Mouse (Mus musculus) forebrain, postnatal 0 days (tissue): ENCODE measurements at regions not wholly inside any gene's neighbourhood (a gene's known extent, or its start where the extent isn't known, plus 50 kb on each side); places are given as distances from the start of the nearest gene placed in this dataset.

ENCODE experiments used
- ATAC-seq: fragments of 200-750 bp; cut with Nextera tagmentation; 2 replicates; pipeline ENCODE4 v1.8.0; 2017; ENCODE audit warnings: mild to moderate bottlenecking, moderate library complexity
- DNase-seq: peaks from one replicate; pipeline ENCODE4 v3.0.0-alpha.2; 2015
- H3K27ac ChIP-seq: fragments of 300-500 bp; sonication (generic); 2 replicates; pipeline ENCODE4 v1.5.1; 2014; ENCODE audit warnings: low read depth, mild to moderate bottlenecking, antibody characterized with exemption, low read length, moderate library complexity, mixed read lengths
- H3K27me3 ChIP-seq: fragments of 300-500 bp; sonication (generic); 2 replicates; pipeline ENCODE4 v1.6.1; 2014; ENCODE audit warnings: mild to moderate bottlenecking, low read length, mixed read lengths; ENCODE audit not compliant: insufficient read depth
- H3K36me3 ChIP-seq: fragments of 300-500 bp; sonication (generic); 2 replicates; pipeline ENCODE4 v1.6.1; 2014; ENCODE audit warnings: mild to moderate bottlenecking, moderate library complexity; ENCODE audit not compliant: insufficient read depth
- H3K4me1 ChIP-seq: fragments of 300-500 bp; sonication (generic); 2 replicates; pipeline ENCODE4 v1.6.1; 2014; ENCODE audit warnings: antibody characterized with exemption; ENCODE audit not compliant: insufficient read depth
- H3K4me2 ChIP-seq: fragments of 300-500 bp; sonication (generic); 2 replicates; pipeline ENCODE4 v1.6.1; 2014; ENCODE audit warnings: low read depth, mild to moderate bottlenecking, moderate library complexity
- H3K4me3 ChIP-seq: fragments of 300-500 bp; sonication (generic); 2 replicates; pipeline ENCODE4 v1.5.1; 2014; ENCODE audit warnings: low read depth, low read length, mixed read lengths
- H3K9ac ChIP-seq: fragments of 300-500 bp; sonication (generic); 2 replicates; pipeline ENCODE4 v1.6.1; 2014; ENCODE audit warnings: mild to moderate bottlenecking
- H3K9me3 ChIP-seq: fragments of 300-500 bp; sonication (generic); 2 replicates; pipeline ENCODE4 v1.6.1; 2016; ENCODE audit warnings: low read length
- CTCF ChIP-seq: sonication (generic); IDR thresholded peaks from 2 replicates; pipeline ENCODE4 v1.5.1; 2016; ENCODE audit warnings: antibody characterized with exemption, control low read depth, low read depth
- WGBS: fragments of 180-500 bp; shearing (Covaris S2); extraction: QIAGEN DNeasy Blood & Tissue Kit; methylation state at CpG from one replicate; pipeline ENCODE4 v1.1.7; 2014; 5-methylcytosine and 5-hydroxymethylcytosine counted together

DNA sequence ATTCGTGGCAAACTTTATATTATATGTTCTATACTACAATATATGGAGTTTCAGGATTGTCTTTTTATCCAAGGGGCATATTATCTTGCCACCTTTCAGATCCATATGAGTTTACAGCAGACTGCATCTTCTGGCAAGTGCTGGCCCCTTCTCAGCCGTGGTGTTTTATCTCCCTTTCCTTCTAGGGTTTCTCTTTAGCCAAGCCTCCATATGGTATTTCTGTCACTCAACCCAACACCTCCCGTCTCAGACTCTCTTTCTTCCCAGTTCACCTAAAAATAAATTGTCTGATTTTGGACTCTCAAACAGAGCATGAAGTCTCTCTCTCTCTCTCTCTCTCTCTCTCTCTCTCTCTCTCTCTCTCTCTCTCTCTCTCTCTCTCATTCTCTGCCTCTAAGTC, 578.9 kb upstream of the Brinp1 start:
- Histone ChIP-seq H3K9me3 (no peaks in the 10 kb centered on the region), H3K27me3 (no peaks in the 10 kb centered on the region), H3K9ac (no peak overlapping the region), H3K4me2 (no peak overlapping the region), H3K36me3 (no peaks in the 10 kb centered on the region), H3K27ac (no peak overlapping the region), H3K4me1 (no peaks in the 10 kb centered on the region), H3K4me3 (no peak overlapping the region)
- no peak for TF ChIP-seq CTCF
- ATAC-seq (peak; percentile 67; the same call in 1 of the 2 replicates), DNase-seq (no peak)
- WGBS, result 55% methylated on average over 3 of the region's 3 CpGs

DNA sequence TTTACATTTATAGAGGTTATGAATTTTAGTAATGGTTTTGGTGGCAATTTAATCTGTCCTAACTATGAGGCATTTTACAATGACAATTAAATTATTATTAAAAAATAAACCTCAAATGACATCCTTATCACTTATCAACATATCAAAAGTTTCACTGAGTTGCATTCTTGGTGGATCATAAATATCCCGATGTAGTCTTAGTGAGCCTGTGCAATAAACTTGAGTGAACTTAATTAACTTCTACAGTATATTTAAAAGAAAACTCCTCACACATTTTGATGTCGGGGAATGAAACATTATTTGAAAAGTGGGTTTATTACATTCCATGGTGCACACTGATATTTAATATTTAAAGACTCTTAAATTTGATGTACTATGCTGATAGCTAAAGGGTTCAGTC, 568.9 kb upstream of the Brinp1 start:
- no peak for TF ChIP-seq CTCF
- no peaks in the 10 kb centered on the region for H3K36me3 ChIP-seq
- H3K9ac ChIP-seq, result no peak overlapping the region
- H3K4me2 ChIP-seq, result no peak overlapping the region
- no peak overlapping the region for H3K4me3 ChIP-seq
- H3K27me3 ChIP-seq, result no peaks in the 10 kb centered on the region
- DNase-seq, result no peak
- 92% methylated on average over 2 of the region's 2 CpGs for WGBS
- H3K4me1 ChIP-seq, result no peaks in the 10 kb centered on the region
- no peak for ATAC-seq
- no peaks in the 10 kb centered on the region for H3K9me3 ChIP-seq
- no peak overlapping the region for H3K27ac ChIP-seq

DNA sequence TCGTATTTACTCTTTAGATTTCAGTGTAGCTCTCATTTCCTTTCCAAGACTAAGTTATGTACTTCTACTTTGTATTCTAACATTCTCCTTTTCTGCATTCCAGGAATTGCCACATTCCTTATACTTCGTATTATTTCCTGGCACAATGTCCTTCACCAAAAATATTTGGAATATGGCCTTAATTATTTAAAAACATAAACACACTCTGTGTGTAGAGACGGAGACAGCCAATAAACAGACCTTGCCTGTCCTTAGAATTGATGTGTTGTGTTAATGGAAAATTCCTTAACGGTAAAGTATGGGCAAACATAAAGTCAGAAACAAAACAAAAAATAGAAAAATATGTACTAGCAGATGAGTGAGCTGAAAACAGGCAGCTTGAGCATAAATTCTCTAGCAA, 554.1 kb upstream of the Brinp1 start:
- Histone ChIP-seq H3K27me3 (no peaks in the 10 kb centered on the region), H3K4me2 (no peak overlapping the region), H3K9me3 (no peaks in the 10 kb centered on the region), H3K4me1 (no peaks in the 10 kb centered on the region), H3K27ac (no peak overlapping the region), H3K36me3 (no peaks in the 10 kb centered on the region), H3K9ac (no peak overlapping the region), H3K4me3 (no peak overlapping the region)
- TF ChIP-seq CTCF, result no peak
- DNase-seq (no peak), ATAC-seq (no peak)
- 70% methylated on average over 4 of the region's 4 CpGs for WGBS

DNA sequence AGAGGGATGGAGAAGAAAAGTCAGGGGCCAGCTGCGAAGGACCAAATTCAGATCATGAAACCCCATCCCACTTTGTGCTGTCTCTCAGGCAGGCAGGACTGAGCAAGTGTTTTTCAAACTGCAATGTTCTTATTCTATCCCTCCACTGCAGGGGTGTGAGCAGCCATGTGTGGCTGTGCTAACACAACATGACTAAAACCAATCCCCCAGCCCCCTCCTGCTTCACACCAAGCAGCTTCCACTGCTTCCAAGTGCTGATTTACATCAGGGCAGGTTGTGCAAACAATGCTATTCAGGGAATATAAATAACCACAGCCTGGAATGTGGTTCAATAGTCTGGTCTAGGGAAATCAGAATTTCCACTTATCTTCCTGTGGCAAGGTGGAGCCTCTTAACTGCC, 517.0 kb upstream of the Brinp1 start:
- Histone ChIP-seq H3K27me3 (no peaks in the 10 kb centered on the region), H3K9ac (no peak overlapping the region), H3K4me2 (no peak overlapping the region), H3K4me3 (no peak overlapping the region), H3K9me3 (no peaks in the 10 kb centered on the region), H3K4me1 (no peaks in the 10 kb centered on the region), H3K27ac (no peak overlapping the region), H3K36me3 (no peaks in the 10 kb centered on the region)
- ATAC-seq (no peak), DNase-seq (no peak)
- 96% methylated on average over 1 of the region's 1 CpGs for WGBS
- TF ChIP-seq CTCF, result no peak

GRCm38 (mm10) chr4:69459990-69460389, 505.8 kb upstream of the Brinp1 start:
- DNase-seq, result no peak
- Histone ChIP-seq H3K9ac (no peak overlapping the region), H3K4me3 (no peak overlapping the region), H3K9me3 (no peaks in the 10 kb centered on the region), H3K4me1 (no peaks in the 10 kb centered on the region), H3K36me3 (no peaks in the 10 kb centered on the region), H3K4me2 (no peak overlapping the region), H3K27ac (no peak overlapping the region), H3K27me3 (no peaks in the 10 kb centered on the region)
- ATAC-seq, result no peak
- no peak for TF ChIP-seq CTCF

DNA sequence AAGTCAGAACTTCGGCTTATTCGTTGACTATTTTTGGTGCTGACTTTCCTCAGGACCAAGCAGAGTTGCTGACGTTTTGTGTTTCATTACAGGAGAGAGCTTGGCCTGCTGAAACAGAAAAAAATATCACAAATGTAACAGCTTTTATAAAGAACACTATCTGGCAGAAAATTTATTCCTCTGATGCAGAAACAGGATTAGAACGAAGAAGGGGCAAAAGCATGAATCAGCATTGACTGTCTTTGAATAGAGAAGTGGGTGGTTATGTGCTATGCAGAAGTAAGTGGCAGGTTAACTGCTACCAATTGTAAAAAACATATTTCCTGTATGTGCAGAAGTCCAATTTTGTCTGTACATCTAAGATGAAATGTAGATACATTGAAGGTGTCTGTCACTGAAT, 502.2 kb upstream of the Brinp1 start:
- H3K4me1 ChIP-seq, result no peaks in the 10 kb centered on the region
- H3K9ac ChIP-seq, result no peak overlapping the region
- no peak for TF ChIP-seq CTCF
- no peak overlapping the region for H3K27ac ChIP-seq
- ATAC-seq, result no peak
- no peak for DNase-seq
- no peak overlapping the region for H3K4me3 ChIP-seq
- H3K36me3 ChIP-seq, result no peaks in the 10 kb centered on the region
- H3K27me3 ChIP-seq, result no peaks in the 10 kb centered on the region
- 83% methylated on average over 4 of the region's 4 CpGs for WGBS
- no peak overlapping the region for H3K4me2 ChIP-seq
- H3K9me3 ChIP-seq, result no peaks in the 10 kb centered on the region

DNA sequence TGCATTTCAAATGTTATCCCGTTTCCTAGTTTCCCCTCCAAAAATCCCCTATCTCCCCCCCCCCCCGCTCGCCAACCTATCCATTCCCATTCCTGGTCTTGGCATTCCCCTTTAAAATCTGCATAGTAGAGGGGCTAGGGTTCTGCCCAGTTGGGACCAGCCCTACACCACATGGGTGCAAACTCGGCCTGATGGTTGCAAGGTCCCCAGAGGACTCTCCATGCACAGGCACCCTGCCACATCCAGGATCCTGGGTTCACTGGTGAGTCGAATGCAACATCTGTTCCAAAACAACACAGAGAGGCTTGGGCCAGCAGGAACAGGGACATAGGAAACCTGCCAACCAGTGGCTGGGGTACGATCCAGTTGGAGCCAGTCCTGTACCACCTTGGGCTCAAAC, 492.0 kb upstream of the Brinp1 start:
- H3K4me2 ChIP-seq, result no peak overlapping the region
- no peak for TF ChIP-seq CTCF
- WGBS, result 86% methylated on average over 6 of the region's 6 CpGs
- H3K27ac ChIP-seq, result no peak overlapping the region
- no peaks in the 10 kb centered on the region for H3K27me3 ChIP-seq
- DNase-seq (no peak), ATAC-seq (no peak)
- no peaks in the 10 kb centered on the region for H3K9me3 ChIP-seq
- H3K9ac ChIP-seq, result no peak overlapping the region
- no peak overlapping the region for H3K4me3 ChIP-seq
- H3K36me3 ChIP-seq, result no peaks in the 10 kb centered on the region
- H3K4me1 ChIP-seq, result no peaks in the 10 kb centered on the region

- Histone ChIP-seq H3K4me2 (no peak overlapping the region), H3K36me3 (no peaks in the 10 kb centered on the region), H3K27ac (no peak overlapping the region), H3K4me3 (no peak overlapping the region), H3K9ac (no peak overlapping the region), H3K9me3 (no peaks in the 10 kb centered on the region), H3K4me1 (no peaks in the 10 kb centered on the region), H3K27me3 (no peaks in the 10 kb centered on the region)
- TF ChIP-seq CTCF, result no peak
- 93% methylated on average over 2 of the region's 2 CpGs for WGBS
- DNase-seq (no peak), ATAC-seq (no peak)
These were observed 489.8 kb upstream of the Brinp1 start for GRCm38 (mm10) chr4:69443956-69444355.
